Mouse (Mus musculus) mesoderm, embryonic 11.5 days (tissue): ENCODE measurements at regions not wholly inside any gene's neighbourhood (a gene's known extent, or its start where the extent isn't known, plus 50 kb on each side); places are given as distances from the start of the nearest gene placed in this dataset.

Source experiments
- DNase-seq: peaks from one replicate; pipeline ENCODE4 v3.0.0-alpha.2; 2012; ENCODE audit warnings: low read depth, low spot score

- DNase-seq, result no peak
These were observed 315.9 kb upstream of the Vwc2 start for GRCm38 (mm10) chr11:10798079-10798478.

GRCm38 (mm10) chr11:10840191-10840590 lies 273.8 kb upstream of the Vwc2 start:
- DNase-seq, result peak; percentile 12

DNA sequence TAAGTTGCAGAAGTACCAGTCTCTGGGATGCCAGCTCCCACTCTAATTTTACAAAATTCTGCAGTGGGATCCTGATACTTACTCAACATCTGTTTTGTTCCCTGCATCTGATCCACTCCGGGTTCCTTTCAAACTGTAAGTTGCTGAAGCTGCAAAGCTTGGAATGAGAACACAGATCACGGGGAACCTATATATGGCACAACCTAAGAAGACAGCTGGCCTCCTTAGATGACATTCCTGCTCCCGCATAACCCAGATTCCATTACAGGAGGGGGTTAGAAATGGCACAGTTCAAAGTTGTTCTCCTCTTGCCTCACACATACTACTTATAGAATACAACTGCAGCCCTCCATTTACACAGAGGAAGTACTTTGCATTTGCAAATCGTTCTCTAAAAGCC lies 272.9 kb upstream of the Vwc2 start:
- DNase-seq, result peak; percentile 12

DNA sequence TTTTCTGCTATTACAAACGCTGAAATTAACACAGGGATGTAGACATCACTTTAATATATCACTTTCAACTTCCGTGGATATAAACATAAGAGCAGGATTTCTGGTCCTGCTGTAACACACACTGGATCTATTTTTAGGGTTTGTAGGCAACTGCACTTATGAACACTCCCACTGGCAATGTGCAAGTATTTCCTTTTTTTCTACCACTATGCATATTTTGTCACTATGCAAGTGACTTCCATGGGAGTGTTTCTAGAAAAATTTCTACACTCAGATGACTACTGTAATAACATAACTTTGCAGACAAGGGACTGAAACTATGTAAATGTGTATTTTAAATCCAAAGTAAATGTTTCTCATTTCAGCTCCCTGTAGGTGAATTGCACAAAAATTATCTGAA lies 241.8 kb upstream of the Vwc2 start:
- DNase-seq, result no peak

DNA sequence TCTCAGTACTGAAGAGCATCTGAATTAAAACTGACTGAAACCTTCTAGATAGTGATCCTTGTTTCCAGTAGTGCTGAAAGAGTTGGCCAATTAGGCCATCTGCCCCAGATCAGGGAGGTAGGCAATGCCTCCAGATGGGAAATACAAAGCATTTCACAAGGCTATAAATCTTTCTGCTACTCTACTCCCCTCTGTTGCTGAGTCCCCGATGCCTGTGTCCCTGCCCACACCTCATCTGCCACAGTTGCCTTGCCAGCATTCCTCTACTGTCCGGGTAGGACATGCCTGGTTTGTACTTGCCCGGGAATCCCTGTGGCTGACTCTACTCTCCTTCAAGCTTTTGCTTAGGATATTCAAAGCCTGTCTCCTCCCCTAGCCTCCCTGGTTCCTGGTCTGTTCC lies 220.7 kb upstream of the Vwc2 start:
- peak; percentile 21 for DNase-seq

DNA sequence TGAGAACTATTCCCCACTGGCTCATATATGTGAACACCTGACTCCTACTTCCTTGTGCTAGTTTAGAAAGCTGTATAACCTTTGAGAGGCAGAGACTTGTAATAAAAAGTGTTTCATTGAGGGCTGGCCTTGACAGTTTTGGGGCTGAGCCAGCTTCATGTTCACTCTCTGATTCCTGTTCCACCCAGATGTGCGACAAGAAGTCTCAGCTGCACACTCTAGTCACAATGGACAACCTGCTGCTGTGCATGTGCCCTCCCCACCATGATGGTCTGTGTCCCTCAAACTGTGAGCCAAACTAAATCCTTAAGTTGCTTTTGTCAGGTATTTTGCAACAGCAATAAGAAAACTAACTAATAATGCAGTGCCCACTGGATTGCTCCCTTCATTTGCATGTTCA lies 190.0 kb upstream of the Vwc2 start:
- DNase-seq, result no peak

DNA sequence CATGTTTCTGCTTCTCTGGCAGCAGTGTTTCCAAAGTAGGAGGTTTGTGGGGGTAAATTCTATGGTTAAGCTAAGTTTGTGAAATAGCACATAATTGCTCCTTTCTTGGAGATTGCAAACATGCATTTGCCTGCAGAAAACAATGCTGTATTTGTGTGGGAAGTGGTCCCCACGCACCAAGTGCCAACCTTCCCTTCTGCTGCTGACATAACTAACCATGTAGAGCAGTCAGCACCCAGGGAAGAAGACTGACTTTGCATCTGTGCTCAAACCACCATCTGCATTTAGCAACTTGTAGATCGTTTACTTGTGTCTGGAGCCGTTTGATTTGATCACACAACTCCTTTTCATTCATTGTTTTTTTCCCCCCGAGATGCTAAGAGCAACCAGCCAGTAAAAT lies 161.1 kb upstream of the Vwc2 start:
- no peak for DNase-seq
